Mouse (Mus musculus) liver, embryonic 14.5 days (tissue): ENCODE data around the gene Gse1.

Experiments used
- CTCF ChIP-seq: IDR thresholded peaks from 2 replicates; pipeline ENCODE4 v1.5.1; 2016; ENCODE audit warnings: antibody characterized with exemption, low read depth, control low read depth
- EP300 ChIP-seq: IDR thresholded peaks from 2 replicates; pipeline ENCODE4 v1.6.1; 2016; ENCODE audit warnings: antibody characterized with exemption, low read depth

GRCm38 (mm10) chr8:120212596-120212995 lies 15.7 kb upstream of the Gse1 start:
- TF ChIP-seq EP300 (no peak), CTCF (no peak)
